Mouse (Mus musculus): Measurements from ENCODE around the gene Pkn2.
A peak's percentile ranks its signal among the peaks of the same experiment; 100 is the strongest.

The Pkn2 gene

DNA sequence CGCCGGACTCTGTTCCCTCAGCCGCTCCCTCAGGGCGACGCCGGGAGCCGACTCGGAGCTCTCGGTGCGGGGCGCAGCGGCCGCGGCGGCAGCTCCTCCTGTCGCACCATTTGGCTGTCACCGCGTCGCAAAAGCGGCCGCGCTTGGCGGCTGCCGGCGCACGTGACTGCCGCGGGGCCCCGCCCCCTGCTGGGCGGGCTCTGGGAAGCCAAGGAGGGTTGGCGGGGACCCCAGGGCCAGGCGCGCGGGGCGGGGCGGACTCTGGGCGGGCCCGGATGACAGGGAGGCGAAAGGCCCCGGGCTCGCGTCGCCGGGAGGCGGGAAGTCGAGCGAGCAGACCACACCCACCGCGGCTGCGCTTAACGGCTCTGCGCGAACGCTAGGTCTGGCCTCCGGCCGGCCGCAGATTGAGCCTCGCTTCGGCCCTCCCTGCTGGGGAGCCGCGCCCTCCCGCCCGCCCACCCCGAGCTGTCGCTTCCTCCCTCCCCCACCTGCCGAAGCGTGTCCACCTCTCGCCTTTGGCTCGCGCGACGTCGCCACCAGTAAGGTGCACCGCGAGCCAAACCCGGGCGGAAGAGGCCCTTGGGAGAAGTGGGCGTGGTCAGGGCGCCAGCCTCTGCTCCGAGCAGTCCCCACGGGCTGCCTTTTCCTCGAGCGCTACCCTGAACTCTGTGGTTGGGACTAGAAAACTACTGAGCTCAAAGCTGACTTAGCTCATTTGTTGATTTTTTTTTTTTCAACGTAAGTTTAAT is at the start of gene Pkn2:
Gene Pkn2, minus strand, starts transcription at position 133 of the 752 bp plus-strand sequence.
- DNase-seq: peak; percentile 100

DNA sequence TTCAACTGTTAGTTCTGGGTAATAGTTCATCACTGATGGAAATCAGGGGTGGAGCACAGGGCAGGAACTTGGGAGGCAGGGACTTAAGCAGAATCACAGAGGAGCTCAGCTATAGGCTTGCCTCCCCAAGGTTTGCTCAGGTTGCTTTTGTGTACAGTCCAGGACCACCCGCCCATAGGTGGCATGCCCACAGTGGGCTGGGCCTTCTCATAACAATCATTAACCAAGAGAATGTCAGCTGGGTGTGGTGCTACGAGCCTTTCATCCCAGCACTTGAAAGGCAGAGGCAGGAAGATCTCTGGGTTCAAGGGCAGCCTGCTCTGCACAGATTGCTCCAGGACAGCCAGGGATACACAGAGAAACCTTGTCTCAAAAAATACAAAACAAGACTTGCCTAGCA is 48.1 kb upstream of the Pkn2 start:
- no peak for DNase-seq

DNA sequence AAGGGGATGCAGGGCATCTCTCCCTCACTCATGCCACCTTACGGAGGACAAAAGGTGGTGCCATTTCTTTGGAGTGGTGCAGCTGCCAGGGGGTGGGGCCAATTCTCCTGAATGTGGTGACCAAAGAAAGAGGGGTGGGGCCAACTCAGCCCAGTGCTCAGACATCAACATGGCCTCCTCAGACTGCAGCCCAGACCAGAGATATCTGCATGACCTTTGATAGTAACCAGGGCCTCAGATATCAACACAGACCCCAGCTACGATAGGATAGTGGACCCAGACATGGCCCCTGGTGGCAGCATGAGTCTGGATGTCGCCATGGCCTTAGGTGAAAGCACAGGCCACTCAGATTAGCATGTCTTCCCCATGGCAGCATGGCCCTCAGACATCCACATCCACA is 45.5 kb upstream of the Pkn2 start:
- DNase-seq: no peak

DNA sequence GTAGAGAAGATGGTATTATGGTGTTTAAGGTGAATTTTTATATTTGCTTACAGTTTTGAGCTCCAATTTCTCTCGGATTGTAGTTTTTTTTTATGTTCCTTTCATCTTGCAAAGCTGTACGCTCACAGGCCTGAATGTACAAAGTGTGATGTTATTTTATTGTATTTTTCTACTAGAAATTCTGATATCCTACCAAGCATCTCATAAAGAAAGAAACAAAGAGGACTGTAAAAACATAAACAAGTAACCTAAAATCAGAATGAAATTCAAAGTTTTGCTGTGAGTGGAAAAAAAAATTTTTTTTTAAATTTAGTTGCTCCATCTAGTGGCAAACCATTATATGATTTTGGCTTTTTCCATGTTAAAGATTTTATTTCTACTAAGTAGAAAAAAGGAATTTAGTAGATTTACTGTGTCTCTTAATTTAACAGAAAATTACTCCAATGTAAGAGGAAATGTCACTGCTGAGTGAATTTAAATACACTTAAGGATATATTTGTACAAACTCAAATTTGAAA is 43.1 kb upstream of the Pkn2 start:
- no peak for DNase-seq

DNA sequence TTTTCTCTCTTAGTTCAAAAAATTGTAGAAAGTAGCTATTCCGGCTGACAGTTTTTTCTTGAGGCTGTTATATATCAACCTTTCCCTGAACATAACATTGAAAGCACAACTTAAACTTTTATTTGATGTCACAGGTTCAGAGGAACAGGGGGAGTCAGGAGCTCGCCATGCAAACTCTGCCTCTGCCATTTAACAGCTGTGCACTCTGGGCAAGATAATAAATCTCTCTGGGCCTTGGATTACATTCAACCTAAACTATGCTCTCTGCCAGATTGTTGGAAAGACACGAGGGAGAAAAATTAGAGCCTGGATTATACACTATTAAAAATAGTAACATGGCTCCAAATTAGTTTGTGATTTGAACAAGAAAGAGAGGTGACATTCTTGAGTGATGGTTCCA is 37.3 kb upstream of the Pkn2 start:
- DNase-seq: no peak

DNA sequence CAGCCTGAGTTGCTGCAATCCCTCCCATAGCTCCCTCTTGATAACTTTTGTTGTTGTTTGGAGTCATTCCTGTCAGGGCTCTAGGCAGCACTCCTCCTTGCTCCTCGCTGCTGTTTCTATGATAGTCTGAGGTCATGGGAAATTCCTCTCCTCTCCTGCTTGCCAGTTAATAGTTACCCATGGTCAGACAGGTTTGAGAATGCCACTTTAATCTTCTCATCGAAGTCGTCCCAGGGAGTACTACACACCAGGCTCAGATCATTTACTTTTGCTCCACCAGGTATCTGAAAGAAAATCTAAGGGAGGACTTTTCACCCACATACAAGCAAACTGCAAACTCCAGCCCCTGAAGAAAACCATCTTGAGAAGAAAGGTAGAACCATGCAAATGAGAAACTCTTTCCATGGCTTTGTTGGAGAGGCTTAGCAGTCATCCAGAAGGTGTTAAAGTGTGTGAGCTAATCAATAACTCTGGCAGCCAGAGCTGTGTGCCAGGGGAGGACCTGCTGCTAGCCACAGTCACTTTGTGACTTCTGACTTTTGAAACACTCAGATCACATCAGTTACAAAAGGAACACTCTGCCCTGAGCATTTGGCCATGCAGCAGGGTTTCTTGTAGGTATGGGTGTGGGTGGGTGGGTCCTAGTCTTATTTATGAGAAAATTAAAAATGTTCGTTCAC is 36.1 kb upstream of the Pkn2 start:
- DNase-seq: no peak

DNA sequence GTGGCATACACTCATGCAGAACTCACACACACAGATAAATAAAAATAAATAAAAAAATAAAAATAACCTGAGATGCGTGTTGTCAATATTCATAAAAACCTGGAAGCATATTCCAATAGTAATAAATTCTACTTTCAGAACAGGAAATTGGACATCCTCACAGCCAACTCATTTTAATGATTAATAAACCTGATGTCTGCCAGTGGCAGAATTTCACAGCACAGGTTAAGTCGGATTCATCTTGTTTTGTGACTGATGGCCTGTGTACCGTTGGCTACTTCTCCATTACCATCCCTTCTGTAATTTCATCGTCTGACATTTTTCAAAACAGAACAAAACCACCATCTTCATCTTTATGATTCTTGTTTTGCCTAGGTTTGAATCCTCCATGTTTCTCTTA is 35.4 kb upstream of the Pkn2 start:
- no peak for DNase-seq

DNA sequence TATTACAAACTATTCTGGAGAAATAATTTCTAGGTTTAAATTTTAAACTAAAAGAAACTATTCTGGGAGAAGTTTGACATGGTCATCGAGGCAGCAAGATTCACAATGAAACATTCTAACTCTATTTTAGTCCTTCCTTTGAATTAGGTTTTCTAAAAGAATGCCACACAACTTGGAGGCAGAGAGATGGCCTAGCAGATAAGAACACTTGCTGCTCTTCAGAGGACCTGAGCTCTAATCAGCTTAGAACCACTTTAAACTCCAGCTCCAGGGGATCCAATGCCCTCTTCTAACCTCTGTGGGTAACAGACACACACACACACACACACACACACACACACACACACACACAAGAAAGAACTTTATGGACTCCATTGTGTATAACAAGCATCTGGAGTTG is 31.5 kb upstream of the Pkn2 start:
- no peak for DNase-seq

DNA sequence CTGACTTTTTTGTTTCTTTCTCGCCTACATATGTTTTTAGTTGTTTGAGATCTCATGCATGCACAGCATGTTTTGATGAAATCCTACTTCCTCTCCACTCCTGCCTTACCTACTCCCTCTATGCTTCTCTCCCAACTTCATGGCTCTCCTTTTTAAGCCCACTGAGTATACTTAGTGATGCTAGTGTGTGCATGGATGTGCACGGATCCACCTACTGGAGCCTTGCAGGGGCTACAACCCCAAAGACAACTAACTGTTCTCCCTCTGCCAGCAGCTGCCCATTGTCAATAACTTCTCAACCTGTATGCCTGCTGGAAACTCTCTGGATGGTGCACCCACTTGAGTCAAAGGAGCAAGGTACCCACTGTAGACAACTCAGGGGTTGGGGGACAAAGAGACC is 17.9 kb upstream of the Pkn2 start:
- no peak for DNase-seq

DNA sequence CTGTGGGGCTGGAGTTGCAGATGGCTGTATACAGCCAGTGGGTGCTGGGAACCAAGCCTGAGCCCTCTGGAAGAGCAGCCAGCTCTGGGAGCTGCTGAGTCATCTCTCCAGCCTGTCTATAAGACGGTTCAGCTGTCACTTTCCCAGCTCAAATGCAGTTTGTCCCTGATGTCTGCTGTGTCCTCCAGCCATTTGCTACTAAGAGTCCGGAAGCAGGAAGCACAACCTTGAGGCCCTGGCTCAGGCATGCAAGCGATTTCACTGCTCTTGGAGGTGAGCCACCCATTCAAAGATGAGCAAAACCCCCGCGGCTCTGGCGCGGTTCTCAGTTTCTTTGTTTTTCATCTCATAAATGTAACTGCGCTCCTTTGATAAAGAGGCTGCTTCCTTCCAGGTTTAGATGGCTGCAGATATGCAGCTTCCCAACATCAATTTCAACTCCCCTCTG is 17.2 kb upstream of the Pkn2 start:
- peak; percentile 17 for DNase-seq

DNA sequence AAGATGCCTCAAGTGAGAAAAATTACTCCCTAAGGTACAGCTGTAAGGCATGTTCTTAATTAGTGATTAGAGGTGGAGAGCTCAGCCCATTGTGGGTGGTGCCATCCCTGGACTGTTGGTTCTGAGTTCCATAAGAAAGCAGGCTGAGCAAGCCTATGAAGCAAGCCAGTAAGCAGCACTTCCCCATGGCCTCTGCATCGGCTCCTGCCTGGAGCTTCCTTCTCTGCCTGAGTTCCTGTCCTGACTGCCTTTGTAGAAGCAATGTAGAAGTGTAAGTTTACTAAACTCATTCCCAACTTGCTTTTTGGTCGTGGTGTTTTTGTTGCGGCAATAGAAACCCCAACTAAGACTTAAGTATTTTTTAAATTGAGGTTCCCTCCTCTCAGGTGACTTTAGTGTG is 8.6 kb upstream of the Pkn2 start:
- DNase-seq: no peak

DNA sequence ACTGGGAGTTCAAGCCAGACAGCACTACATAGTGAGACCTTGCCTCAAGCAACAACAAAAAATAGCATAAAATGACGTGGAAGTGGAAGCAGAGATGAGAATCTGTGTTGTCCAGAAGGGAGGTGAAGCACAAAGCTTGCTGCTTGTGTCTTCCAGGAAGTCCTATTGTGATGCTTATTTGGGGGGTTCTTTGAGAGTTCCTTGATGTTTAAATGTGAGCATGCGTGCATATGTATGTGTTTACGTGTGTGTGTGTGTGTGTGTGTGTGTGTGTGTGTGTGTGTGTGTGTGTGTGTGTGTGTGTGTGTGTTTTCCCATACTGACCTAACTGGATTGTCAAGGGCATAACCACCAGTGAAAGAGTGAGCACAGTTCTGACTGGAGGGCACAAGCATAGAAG is 5.2 kb upstream of the Pkn2 start:
- DNase-seq: no peak

DNA sequence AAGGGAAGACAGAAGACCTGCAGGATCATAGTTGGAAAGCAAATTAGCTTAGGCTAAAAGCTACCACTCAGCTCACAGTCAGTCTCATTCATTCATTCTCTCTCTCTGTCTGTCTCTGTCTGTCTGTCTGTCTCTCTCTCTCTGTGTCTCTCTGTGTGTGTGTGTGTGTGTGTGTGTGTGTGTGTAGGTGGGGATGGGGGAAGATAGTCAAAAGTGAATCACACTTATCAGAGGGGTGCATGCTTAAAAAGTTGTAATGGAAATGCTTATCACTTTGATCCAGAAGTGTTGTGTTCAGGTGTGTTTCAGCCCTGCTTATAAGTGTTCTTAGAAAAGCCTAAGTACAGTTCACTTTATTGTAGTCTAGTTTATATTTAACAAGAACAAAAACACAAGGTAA is 2.8 kb upstream of the Pkn2 start:
- DNase-seq: peak; percentile 46

DNA sequence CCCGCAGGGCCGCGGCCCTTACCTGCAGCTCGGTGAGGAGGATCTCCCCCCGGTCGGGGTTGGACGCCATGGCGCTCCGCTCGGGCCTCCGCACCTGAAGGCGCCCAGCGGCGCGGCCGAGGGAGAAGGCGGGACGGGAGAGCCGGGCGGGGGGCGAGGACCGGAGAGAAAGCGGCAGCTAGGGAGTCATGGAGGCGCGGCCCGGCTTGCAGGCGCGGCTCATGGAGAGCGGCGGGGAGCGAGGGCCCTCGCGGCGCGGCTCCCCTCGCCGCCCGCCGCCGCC is 274 bp downstream of the Pkn2 start:
- DNase-seq: no peak

DNA sequence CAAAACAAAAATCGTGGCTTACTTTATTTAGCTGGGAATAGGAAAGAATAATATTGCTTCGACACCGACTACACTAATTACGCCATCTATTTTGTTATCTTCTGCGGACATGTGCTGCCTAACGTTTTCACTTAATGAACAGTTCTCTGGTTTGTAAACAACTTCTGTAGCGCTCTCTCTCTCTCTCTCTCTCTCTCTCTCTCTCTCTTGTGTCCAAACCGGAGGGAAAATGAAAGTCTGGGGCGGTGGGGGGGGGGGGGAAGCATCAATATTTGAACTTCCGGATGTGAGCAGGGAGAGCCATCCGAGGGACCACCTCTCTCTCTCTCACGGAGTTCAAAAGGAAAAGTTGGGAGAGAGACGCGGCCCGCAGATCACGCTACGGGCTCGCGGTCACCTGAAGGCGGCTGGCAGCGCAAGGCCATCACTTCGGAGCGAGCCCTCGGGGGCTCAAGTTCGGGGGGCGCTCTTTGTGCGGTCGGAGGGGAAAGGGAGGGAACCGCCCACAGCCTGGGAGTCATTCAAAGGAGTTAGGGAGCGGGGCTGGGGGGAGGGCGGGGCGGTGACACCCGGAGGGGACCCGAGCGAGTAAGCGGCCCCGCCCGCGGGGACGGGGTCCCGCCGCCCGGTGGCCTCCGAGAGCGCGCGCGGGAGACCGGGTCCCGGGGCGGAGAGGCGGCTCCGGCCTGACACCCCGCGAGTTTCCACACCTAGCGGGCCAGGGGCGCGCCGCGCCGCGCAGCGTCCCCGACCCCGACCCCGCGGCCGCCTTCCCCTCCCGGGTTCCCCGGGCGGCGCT is 815 bp downstream of the Pkn2 start:
- DNase-seq: peak; percentile 84

DNA sequence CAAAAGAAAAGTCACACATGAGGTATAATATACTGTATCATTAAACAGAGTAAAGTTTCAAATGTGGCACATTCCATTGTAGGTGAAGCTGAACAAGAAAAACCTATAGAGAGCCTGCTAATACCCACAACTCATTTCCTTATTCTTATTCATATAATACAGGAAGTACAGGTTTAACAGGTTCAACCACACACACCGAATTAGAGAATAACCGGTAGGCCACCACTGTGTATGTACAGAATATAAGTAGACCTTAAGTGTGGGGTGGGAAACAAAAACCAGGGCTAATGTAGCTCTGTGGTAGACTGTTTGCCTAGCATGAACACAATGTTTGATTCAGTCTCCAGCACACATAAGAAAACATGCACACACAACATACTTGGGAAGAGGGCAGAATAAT is 18.6 kb downstream of the Pkn2 start:
- DNase-seq: no peak

DNA sequence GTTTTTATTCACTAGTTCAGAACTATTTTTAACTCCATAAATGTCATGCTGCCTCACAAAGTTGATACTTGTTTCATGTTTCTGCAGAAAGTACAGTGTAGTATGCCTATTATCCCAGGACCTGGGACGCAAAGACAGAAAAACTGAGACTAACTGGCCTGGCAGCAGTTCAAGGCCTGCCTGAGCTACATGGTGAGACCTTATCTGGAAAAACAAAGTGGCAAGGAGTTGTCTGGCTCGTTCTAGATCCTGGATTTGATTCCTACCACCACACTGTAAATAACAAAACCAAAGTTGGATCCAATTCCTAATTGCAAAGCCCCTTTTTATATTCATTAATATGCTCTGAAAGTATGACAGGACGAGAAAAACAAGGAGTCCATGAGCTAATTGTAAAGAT is 25.0 kb downstream of the Pkn2 start:
- DNase-seq: no peak

DNA sequence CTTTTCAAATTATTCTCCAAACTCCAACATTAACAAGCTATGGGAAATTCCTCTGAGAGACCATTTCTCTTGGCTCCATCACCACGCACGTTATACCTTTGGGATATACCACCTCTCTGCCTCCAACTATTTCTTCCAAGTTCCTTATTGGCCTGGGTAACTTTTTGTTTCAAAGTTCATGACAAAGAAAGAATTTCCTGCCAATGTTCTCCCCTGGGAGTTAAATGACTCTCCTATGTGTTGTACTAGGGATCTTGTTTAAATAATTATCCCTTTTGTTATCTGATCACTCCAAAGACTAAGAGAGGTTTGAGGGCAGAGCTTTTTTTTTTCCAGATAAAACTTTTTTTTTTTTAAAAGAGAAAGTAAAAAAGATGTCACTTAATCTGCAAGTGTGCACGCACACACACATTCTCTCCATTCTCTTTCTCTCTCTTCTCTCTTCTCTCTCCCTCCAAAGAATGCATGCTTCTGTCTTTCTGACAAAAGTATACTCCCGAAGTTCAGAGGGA is 25.8 kb downstream of the Pkn2 start:
- DNase-seq: no peak

DNA sequence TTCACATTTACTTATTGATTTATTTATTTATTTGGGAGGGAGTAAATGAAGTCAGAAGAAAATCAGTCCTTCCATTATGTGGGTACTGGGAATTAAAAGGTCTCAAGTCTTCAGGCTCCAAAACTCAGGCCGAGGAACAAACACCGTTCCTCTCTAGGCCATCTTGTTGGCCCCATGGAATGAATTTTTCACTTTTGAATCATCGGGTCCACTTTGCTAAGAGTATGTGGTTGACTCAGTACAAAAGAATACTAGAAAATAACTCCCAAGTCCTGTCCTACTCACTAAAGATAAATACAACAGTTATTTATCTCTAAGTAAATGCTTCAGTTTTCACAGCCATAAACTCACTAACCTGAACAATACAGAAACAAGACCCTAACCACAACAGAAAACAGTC is 28.9 kb downstream of the Pkn2 start:
- DNase-seq: no peak

DNA sequence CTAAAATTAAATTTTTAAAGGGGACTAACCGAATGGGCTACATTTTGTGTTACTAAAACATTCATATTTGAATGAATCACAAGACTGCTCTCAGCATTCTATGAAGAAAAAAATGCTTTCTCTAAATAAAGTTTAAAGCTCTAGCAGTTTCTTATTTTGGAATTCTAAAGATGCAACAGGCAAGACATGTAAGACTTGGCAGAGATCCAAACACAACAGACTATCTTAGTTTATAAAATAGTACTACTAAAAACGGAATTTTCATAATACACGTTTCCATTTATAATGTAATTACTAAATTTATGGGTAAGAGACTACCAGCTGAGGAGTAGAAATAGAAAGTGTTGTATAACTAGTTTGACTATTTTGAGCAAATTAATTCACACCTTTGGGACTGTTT is 30.2 kb downstream of the Pkn2 start:
- DNase-seq: no peak

DNA sequence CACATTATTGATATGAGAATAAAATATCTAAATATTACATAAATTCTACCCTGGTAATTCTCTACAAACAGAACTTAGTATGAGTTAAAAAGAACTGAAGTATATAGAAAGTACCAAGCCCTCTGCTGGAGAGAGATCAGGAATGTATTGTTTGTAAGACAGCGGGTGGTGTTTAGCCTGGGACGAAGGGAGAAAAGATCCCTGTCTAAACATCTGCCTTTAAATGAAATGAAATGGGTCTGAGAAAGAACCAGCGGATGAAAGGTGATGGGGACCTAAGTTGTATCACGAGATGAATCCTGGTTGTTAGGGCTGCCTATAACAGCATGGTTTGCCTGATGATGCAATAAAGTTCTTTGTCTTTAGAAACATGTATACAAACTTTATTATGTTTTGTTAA is 41.8 kb downstream of the Pkn2 start:
- no peak for DNase-seq

DNA sequence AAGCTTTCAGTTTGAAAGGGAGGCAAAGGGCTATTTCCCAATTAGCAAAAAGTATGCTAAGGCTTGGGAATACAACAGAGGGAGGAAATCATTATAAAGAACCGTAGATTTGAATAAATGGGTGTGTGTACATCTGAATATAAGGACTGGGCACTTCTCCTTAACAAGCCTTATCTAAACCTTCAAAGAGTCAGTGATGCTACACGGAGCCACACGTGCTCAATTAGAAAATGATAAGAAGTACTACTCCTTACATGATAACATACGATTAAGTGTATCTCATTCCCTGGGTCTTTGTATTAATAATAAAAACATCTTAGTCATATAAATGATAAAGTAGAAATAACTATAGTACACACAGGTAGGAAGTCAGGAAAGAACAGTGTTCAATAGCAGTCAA is 47.0 kb downstream of the Pkn2 start:
- no peak for DNase-seq

DNA sequence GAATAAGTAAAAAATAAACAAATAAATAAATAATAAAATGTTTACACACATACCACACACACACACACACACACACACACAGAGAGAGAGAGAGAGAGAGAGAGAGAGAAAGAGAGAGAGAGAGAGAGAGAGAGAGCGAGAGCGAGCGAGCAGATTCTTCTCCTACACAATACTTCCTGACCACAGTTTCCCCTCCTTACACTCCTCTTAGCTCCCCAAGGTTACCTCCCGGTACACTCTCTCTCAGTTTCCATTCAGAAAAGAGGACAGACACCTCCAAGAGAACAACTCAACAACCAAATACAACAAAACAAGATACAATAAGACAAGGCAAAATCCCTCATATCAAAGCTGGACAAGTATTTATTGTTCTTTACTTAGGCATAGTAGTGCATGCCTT is 47.8 kb downstream of the Pkn2 start:
- DNase-seq: no peak

DNA sequence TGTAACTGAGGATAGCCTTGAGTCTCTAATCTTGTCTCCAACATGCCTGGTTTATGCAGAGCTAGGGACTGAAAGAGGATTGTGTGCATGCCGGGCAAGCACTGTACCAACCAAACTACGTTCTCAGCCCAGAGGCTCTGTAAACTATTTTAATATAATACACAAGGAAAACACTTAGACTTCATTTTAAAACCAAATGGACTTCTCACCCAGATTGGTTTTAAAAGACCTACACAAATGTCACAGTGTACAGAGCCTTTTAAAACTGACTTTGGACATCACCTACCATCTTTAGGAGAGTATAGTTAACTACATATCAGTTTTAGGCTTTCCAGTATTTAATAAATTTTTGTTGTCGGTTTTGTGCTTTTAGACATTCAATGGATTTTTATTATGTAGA is 48.9 kb downstream of the Pkn2 start:
- DNase-seq: no peak

Data from liver (tissue).